Mouse (Mus musculus): ENCODE measurements around the gene Hipk1. TPM values are rescaled to one million over a fixed set of nuclear protein-coding genes. Genes with fewer than 3 reads are reported as not detected.
A peak's percentile ranks its signal among the peaks of the same experiment; 100 is the strongest.

The Hipk1 gene
- polyA plus RNA-seq, 1 experiment from 2014 or later = 16.8 TPM

GRCm38 (mm10) chr3:103771531-103772130 lies 19.7 kb downstream of the Hipk1 start:
- ATAC-seq (ENCODE audit: insufficient read depth) (peak; percentile 62; the same call in 1 of the 2 replicates), DNase-seq (peak; percentile 90)
- peaks cover 43% of the 10 kb centered on the region for H3K36me3 ChIP-seq (ENCODE audit: insufficient read depth)
- no peak overlapping the region for H3K9ac ChIP-seq
- H3K4me1 ChIP-seq (ENCODE audit: insufficient read depth) = peaks cover 8% of the 10 kb centered on the region; the same call in 1 of the 2 replicates
- H3K27me3 ChIP-seq (ENCODE audit: insufficient read depth, low read length) = no peaks in the 10 kb centered on the region
- H3K4me2 ChIP-seq = no peak overlapping the region
- peak overlapping the region; percentile 32; the same call in 1 of the 2 replicates for H3K27ac ChIP-seq (ENCODE audit: low read depth)
- WGBS = 54% methylated on average over 9 of the region's 9 CpGs
- H3K4me3 ChIP-seq (ENCODE audit: low read depth, low read length) = no peak overlapping the region
- H3K9me3 ChIP-seq (ENCODE audit: low read depth, low read length) = no peaks in the 10 kb centered on the region
- no peak for TF ChIP-seq CTCF (IDR thresholded peaks at IDR 0.05; ENCODE audit: low read depth)

- Histone ChIP-seq H3K4me1 (ENCODE audit: insufficient read depth) (peaks cover 7% of the 10 kb centered on the region; the same call in 1 of the 2 replicates), H3K27ac (ENCODE audit: low read depth) (no peak overlapping the region), H3K9me3 (ENCODE audit: low read depth, low read length) (no peaks in the 10 kb centered on the region), H3K9ac (no peak overlapping the region), H3K36me3 (ENCODE audit: insufficient read depth) (peaks cover 53% of the 10 kb centered on the region), H3K4me3 (ENCODE audit: low read depth, low read length) (no peak overlapping the region), H3K27me3 (ENCODE audit: insufficient read depth, low read length) (no peaks in the 10 kb centered on the region), H3K4me2 (no peak overlapping the region)
- DNase-seq (no peak), ATAC-seq (ENCODE audit: insufficient read depth) (no peak)
- no peak for TF ChIP-seq CTCF (IDR thresholded peaks at IDR 0.05; ENCODE audit: low read depth)
- 81% methylated on average over 3 of the region's 3 CpGs for WGBS
These were observed 24.6 kb downstream of the Hipk1 start for GRCm38 (mm10) chr3:103766789-103767188.

- no peak for TF ChIP-seq CTCF (IDR thresholded peaks at IDR 0.05; ENCODE audit: low read depth)
- H3K27ac ChIP-seq (ENCODE audit: low read depth) = no peak overlapping the region
- no peaks in the 10 kb centered on the region for H3K27me3 ChIP-seq (ENCODE audit: insufficient read depth, low read length)
- no peaks in the 10 kb centered on the region for H3K4me1 ChIP-seq (ENCODE audit: insufficient read depth)
- no peak for ATAC-seq (ENCODE audit: insufficient read depth)
- no peaks in the 10 kb centered on the region for H3K9me3 ChIP-seq (ENCODE audit: low read depth, low read length)
- DNase-seq = no peak
- H3K4me2 ChIP-seq = no peak overlapping the region
- 78% methylated on average over 5 of the region's 5 CpGs for WGBS
- H3K4me3 ChIP-seq (ENCODE audit: low read depth, low read length) = no peak overlapping the region
- no peak overlapping the region for H3K9ac ChIP-seq
- peaks cover 78% of the 10 kb centered on the region for H3K36me3 ChIP-seq (ENCODE audit: insufficient read depth)
These were observed 31.9 kb downstream of the Hipk1 start for GRCm38 (mm10) chr3:103759261-103759970.

- Histone ChIP-seq H3K4me2 (no peak overlapping the region), H3K9ac (no peak overlapping the region), H3K9me3 (ENCODE audit: low read depth, low read length) (no peaks in the 10 kb centered on the region), H3K4me1 (ENCODE audit: insufficient read depth) (no peaks in the 10 kb centered on the region), H3K27me3 (ENCODE audit: insufficient read depth, low read length) (no peaks in the 10 kb centered on the region), H3K4me3 (ENCODE audit: low read depth, low read length) (no peak overlapping the region), H3K27ac (ENCODE audit: low read depth) (no peak overlapping the region), H3K36me3 (ENCODE audit: insufficient read depth) (peaks cover 82% of the 10 kb centered on the region)
- WGBS = 90% methylated on average over 7 of the region's 7 CpGs
- no peak for ATAC-seq (ENCODE audit: insufficient read depth)
- no peak for DNase-seq
- TF ChIP-seq CTCF (IDR thresholded peaks at IDR 0.05; ENCODE audit: low read depth) = no peak
These were observed 32.9 kb downstream of the Hipk1 start for GRCm38 (mm10) chr3:103758456-103758855.

- Histone ChIP-seq H3K4me3 (ENCODE audit: low read depth, low read length) (no peak overlapping the region), H3K36me3 (ENCODE audit: insufficient read depth) (peaks cover 83% of the 10 kb centered on the region), H3K4me2 (no peak overlapping the region), H3K4me1 (ENCODE audit: insufficient read depth) (no peaks in the 10 kb centered on the region), H3K9me3 (ENCODE audit: low read depth, low read length) (no peaks in the 10 kb centered on the region), H3K27me3 (ENCODE audit: insufficient read depth, low read length) (no peaks in the 10 kb centered on the region), H3K27ac (ENCODE audit: low read depth) (no peak overlapping the region), H3K9ac (no peak overlapping the region)
- WGBS = 88% methylated on average over 2 of the region's 2 CpGs
- TF ChIP-seq CTCF (IDR thresholded peaks at IDR 0.05; ENCODE audit: low read depth) = no peak
- DNase-seq = no peak
- ATAC-seq (ENCODE audit: insufficient read depth) = no peak
These were observed 34.4 kb downstream of the Hipk1 start for GRCm38 (mm10) chr3:103756920-103757319.

- no peak overlapping the region for H3K9ac ChIP-seq
- H3K27me3 ChIP-seq (ENCODE audit: insufficient read depth, low read length) = no peaks in the 10 kb centered on the region
- no peaks in the 10 kb centered on the region for H3K4me1 ChIP-seq (ENCODE audit: insufficient read depth)
- no peak overlapping the region for H3K27ac ChIP-seq (ENCODE audit: low read depth)
- peaks cover 83% of the 10 kb centered on the region for H3K36me3 ChIP-seq (ENCODE audit: insufficient read depth)
- H3K4me3 ChIP-seq (ENCODE audit: low read depth, low read length) = no peak overlapping the region
- WGBS = 42% methylated on average over 3 of the region's 3 CpGs
- H3K4me2 ChIP-seq = no peak overlapping the region
- ATAC-seq (ENCODE audit: insufficient read depth) = no peak
- DNase-seq = no peak
- no peak for TF ChIP-seq CTCF (IDR thresholded peaks at IDR 0.05; ENCODE audit: low read depth)
- H3K9me3 ChIP-seq (ENCODE audit: low read depth, low read length) = no peaks in the 10 kb centered on the region
These were observed 36.0 kb downstream of the Hipk1 start for GRCm38 (mm10) chr3:103755351-103755750.

DNA sequence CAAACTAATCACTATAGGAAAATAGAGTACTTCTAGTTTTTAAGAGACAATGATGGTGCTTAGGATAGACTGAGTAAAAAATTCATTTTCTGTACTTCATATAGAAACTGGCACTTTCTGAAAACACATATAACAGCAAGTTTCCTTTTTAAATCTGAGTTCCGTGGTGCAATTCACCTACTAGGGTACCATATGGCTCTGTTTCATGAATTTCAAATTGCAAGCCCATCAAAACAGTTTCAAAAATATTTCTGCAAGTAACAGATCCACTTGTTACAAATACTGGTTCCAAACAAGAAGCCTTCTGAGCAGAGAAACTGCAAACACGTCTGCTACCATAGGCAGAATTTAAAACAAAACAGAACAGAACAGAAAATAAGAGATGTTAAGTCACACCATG lies 39.8 kb downstream of the Hipk1 start:
- Histone ChIP-seq H3K36me3 (ENCODE audit: insufficient read depth) (peaks cover 86% of the 10 kb centered on the region), H3K4me2 (no peak overlapping the region), H3K27ac (ENCODE audit: low read depth) (no peak overlapping the region), H3K27me3 (ENCODE audit: insufficient read depth, low read length) (no peaks in the 10 kb centered on the region), H3K4me3 (ENCODE audit: low read depth, low read length) (no peak overlapping the region), H3K9ac (no peak overlapping the region), H3K9me3 (ENCODE audit: low read depth, low read length) (no peaks in the 10 kb centered on the region), H3K4me1 (ENCODE audit: insufficient read depth) (no peaks in the 10 kb centered on the region)
- 74% methylated on average over 2 of the region's 2 CpGs for WGBS
- DNase-seq (no peak), ATAC-seq (ENCODE audit: insufficient read depth) (no peak)
- TF ChIP-seq CTCF (IDR thresholded peaks at IDR 0.05; ENCODE audit: low read depth) = no peak
